14 mouse cellular contexts compared by ENCODE assay signal in the genomic region with DNA sequence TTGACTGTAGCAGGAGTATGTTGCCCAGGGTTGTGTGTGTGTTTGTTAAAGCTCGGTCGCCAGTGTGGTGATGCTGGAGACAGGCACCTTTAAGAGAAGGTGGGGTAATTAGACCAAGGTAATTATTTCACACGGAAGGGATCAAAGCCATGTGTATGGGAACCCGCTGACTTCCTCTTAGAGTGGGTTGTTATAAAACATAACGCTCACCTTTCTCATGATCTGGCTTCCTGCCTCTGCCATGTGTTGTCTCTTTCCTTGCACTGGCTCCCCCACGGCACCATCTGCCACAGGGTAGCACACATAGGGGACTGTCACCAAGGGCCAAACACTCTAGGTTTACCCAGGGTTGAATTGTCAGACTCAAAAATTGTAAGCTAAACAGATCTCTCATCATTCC.
A peak's percentile ranks its signal among the peaks of the same experiment; 100 is the strongest.
DNase-seq lines count a peak whose midpoint lies in the region; TF ChIP-seq lines count a peak whose summit lies in the region.
"Had no signal": no experiment of that assay in that cellular context is flagged by ENCODE, and none has a peak within 500 bp of the region (broad histone marks: within the 10 kb centered on the region; RNA-seq: fewer than 3 reads in every experiment).

No protein-coding gene starts in this region.

- no peak overlapping the region for H3K27ac ChIP-seq in layer of hippocampus, adult 2 months
- H3K27ac ChIP-seq in embryonic facial prominence, embryonic 10.5 days (replicated peaks) = no peak overlapping the region
- H3K27ac ChIP-seq: heart, adult 2 months; kidney, postnatal 0 days had no signal

- WGBS in embryonic facial prominence, embryonic 10.5 days = 82% methylated on average over 6 of the region's 6 CpGs

- H3K4me3 ChIP-seq in layer of hippocampus, adult 2 months = no peak overlapping the region
- no peak overlapping the region for H3K4me3 ChIP-seq in embryonic facial prominence, embryonic 10.5 days
- H3K4me3 ChIP-seq: heart, adult 2 months; neural tube, embryonic 13.5 days had no signal

- no peaks in the 10 kb centered on the region for H3K27me3 ChIP-seq in embryonic facial prominence, embryonic 10.5 days (replicated peaks; ENCODE audit: low read depth, poor library complexity, severe bottlenecking)
- H3K27me3 ChIP-seq: neural tube, embryonic 13.5 days had no signal

- H3K9me3 ChIP-seq in embryonic facial prominence, embryonic 10.5 days = no peaks in the 10 kb centered on the region
- H3K9me3 ChIP-seq: neural tube, embryonic 13.5 days had no signal

- H3K36me3 ChIP-seq in embryonic facial prominence, embryonic 10.5 days (replicated peaks) = no peaks in the 10 kb centered on the region
- H3K36me3 ChIP-seq: neural tube, embryonic 13.5 days had no signal

- DNase-seq in spleen, adult 18-20 months = peak; percentile 24 to 37
- no peak for DNase-seq in spleen, postnatal 4 days (ENCODE audit: low spot score in 2 of 2)
- DNase-seq in cerebellum, adult 11-12 months = peak; percentile 98
- peak; percentile 9 to 26 for DNase-seq in layer of hippocampus, adult 2 months (ENCODE audit: low spot score in 2 of 2)
- peak; percentile 53 to 62 for DNase-seq in thymus, postnatal 36 days
- DNase-seq in testis, postnatal 10 days (ENCODE audit: low spot score) = no peak
- DNase-seq in embryonic facial prominence, embryonic 10.5 days (ENCODE audit: low spot score) = no peak
- DNase-seq in right cerebral cortex, postnatal 10 days (ENCODE audit: low spot score in 2 of 2) = no peak
- DNase-seq: heart, adult 2 months; heart, postnatal 36 days; lung, adult 2 months; right cerebral cortex, postnatal 14 days had no signal

- no peak for TF ChIP-seq CTCF in layer of hippocampus, adult 2 months (conservative IDR thresholded peaks at IDR 0.05)

- H3K4me1 ChIP-seq in embryonic facial prominence, embryonic 10.5 days = 0 out of 2 replicates have a peak, but pooled peaks cover 6% of the 10 kb centered on the region
- H3K4me1 ChIP-seq: neural tube, embryonic 13.5 days had no signal

Comparison
In these comparisons a context has a peak if more than half of its experiments do, and no peak if none do; other contexts are left out.
1. DNase-seq: peak in spleen, adult 18-20 months (2 of 2), cerebellum, adult 11-12 months (single experiment), layer of hippocampus, adult 2 months (2 of 2) and thymus, postnatal 36 days (2 of 2); none in spleen, postnatal 4 days (0 of 2), testis, postnatal 10 days (single experiment), embryonic facial prominence, embryonic 10.5 days (single experiment) and right cerebral cortex, postnatal 10 days (0 of 2).